Mouse (Mus musculus) heart, adult 2 months (tissue): Measurements from ENCODE around the gene Ipo4.

ENCODE experiments used
- CTCF ChIP-seq: fragments of 200-600 bp; IDR thresholded peaks from 2 replicates; pipeline ENCODE4 v1.8.1; 2022; ENCODE audit warnings: antibody characterized with exemption, mild to moderate bottlenecking, moderate library complexity
- EP300 ChIP-seq: fragments of 200-500 bp; IDR thresholded peaks from 2 replicates; pipeline ENCODE4 v1.6.1; 2011; ENCODE audit warnings: low read depth, low read length, control low read depth; ENCODE audit not compliant: insufficient read depth
- POLR2A ChIP-seq: fragments of 200-500 bp; IDR thresholded peaks from 2 replicates; pipeline ENCODE4 v1.6.1; 2011; ENCODE audit warnings: mild to moderate bottlenecking, low read depth, low read length, control low read depth; ENCODE audit not compliant: insufficient read depth

DNA sequence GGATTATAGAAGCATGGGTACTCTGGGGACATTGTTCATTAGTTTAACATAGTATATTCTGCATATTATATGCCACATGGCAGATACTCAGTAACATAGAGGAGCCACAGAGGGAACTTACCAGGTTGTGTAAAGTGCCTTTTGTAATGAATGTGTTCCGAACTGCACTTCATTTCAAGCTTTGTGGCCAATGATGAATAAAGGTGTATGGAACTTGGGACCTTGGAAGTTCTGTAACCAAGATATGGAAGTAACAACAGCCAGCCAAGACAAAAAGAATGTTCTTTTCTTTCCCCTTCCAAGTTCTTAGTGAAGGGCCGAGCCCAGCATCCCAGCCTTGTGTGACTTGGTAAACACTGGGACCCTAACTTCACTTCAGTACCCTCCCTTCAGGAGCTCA lies 14.1 kb upstream of the Ipo4 start, which contains the start of gene Tssk4:
- TF ChIP-seq POLR2A, result no peak
- no peak for TF ChIP-seq CTCF
- no peak for TF ChIP-seq EP300
